Mouse (Mus musculus) erythroblast, adult 5-6 weeks (primary cell): Measurements from ENCODE around the gene Vmn1r217. TPM values are rescaled to one million over a fixed set of nuclear protein-coding genes. Genes with fewer than 3 reads are reported as not detected.
"Not testable (repeated sequence)": the region's sequence is repeated elsewhere in the genome, so short reads cannot be mapped to it uniquely, and the experiment has no call there.

Experiments used
- ATAC-seq: replicated peaks from 2 replicates; pipeline ENCODE4 v1.8.0; 2016; ENCODE audit warnings: moderate number of reproducible peaks, mild to moderate bottlenecking, moderate TSS enrichment, inconsistent platforms; ENCODE audit not compliant: poor library complexity, low FRiP score, severe bottlenecking
- total RNA-seq, 2 experiments: library from RNA; stranded (forward) in 1 of 2; stranded (reverse) in 1 of 2; fragments of 150-400 nt in 1 of 2; fragments of 200-764, 138-1000 nt in 1 of 2; gene quantifications; 2 replicates each; pipeline versions ENCODE4 v1.2.3 to v1.2.4; 2015 to 2017; ENCODE audit warnings: low replicate concordance in 2 of 2

The Vmn1r217 gene
- not detected in 2 replicates for total RNA-seq (2015; ENCODE audit: low replicate concordance)
- total RNA-seq (2017; ENCODE audit: low replicate concordance): under 0.01 and 0.09 TPM in 2 replicates

- not testable (repeated sequence) for ATAC-seq
Observed at GRCm38 (mm10) chr13:23118126-23118525, at the start of gene Vmn1r217. TSS of gene Vmn1r217 (minus strand) at chr13:23118226.

- not testable (repeated sequence) for ATAC-seq
Observed at GRCm38 (mm10) chr13:23166471-23166870, 48.4 kb upstream of the Vmn1r217 start.

DNA sequence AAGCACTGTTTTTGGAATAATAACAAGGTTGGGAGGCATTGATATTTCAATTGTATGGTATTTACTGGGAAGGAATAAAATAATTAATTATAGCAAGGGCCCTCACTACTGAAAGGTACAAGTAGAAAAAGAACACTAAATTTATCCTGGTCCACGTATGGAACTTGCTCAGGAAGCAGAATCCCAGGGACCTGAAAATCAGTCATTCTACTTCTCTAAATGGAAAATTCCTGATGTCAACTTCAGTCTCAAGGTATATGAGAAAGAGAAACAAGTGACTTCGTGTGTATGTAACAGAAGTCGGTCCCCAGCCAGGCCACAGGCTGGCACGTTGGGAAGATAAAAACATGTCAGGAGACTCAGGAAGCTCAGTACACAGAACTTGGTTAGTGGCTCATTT is 41.0 kb upstream of the Vmn1r217 start, which contains the start of gene Vmn1r219:
Vmn1r219 (plus strand) TSS at position 301 of the 400 bp plus-strand sequence.
- ATAC-seq: no peak

GRCm38 (mm10) chr13:23157848-23158247 is 39.8 kb upstream of the Vmn1r217 start:
- ATAC-seq: no peak

DNA sequence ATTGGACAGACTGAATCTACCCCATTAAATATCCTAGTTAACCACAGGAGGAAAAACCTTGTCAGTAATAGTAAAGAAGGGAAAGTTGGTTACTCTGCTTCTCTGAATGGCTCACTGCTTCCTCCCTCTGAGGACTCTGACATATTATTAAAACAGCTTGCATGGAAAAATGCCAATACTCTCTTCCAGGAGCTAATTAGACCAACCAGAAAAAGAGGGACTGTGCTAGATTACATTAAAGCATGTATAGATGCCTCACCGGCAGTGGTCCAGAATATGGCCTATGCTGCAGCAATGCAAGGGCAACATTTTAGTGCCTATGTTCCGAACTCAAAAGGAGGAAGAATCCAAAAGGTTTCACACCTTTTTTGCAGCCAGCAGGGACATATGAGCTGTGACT is 20.9 kb upstream of the Vmn1r217 start:
- no peak for ATAC-seq

- no peak for ATAC-seq
Observed at GRCm38 (mm10) chr13:23133501-23133900, 15.5 kb upstream of the Vmn1r217 start.

DNA sequence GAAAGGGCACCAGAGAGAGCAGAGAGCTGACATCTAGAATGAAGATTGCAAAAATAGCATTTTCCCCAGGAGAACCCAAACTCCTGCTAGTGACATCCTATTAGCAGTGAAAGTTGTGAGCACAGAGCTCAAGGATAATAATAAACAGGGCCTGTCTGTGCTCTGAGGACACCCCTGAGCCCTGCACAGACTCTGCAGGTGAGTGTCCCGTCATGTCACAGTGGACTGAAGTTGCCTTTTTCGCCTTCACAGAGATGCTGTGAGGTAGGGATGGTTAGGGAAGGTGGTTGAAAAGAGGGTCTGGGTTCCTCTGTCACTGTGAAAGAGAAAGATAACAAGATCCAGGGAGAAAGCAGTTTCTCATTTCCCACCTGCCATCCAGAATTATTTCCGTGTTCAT is 15.1 kb upstream of the Vmn1r217 start, which contains the start of gene Vmn1r218:
Vmn1r218 (plus strand) TSS at position 57 of the 400 bp plus-strand sequence.
- no peak for ATAC-seq

- no peak for ATAC-seq
Observed at GRCm38 (mm10) chr13:23120611-23121010, 2.6 kb upstream of the Vmn1r217 start.

DNA sequence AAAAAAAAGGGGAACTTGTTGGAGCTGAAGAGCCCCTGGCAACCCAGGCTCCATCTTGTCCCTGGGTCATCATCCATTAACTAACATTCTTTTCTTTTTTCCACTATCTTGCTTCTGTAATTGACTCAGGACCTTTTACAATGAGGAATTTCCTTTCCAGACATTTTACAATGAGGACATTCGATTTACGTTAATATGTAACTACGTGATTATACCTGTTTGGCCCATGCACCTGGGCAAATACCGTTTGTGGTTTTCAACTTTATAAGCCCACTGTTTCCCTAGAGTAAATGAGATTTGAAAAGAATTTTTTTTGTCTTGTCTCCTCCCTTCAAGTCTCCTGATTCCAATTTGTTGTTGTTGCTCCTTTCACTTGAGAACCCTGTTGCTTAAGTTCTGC is 23.6 kb downstream of the Vmn1r217 start:
- ATAC-seq: no peak

- no peak for ATAC-seq
Observed at GRCm38 (mm10) chr13:23069312-23069711, 48.7 kb downstream of the Vmn1r217 start.

GRCm38 (mm10) chr13:23067725-23068124 is 50.3 kb downstream of the Vmn1r217 start, which contains the start of gene Vmn1r215:
TSS of gene Vmn1r215 (plus strand) at chr13:23068025.
- no peak for ATAC-seq

DNA sequence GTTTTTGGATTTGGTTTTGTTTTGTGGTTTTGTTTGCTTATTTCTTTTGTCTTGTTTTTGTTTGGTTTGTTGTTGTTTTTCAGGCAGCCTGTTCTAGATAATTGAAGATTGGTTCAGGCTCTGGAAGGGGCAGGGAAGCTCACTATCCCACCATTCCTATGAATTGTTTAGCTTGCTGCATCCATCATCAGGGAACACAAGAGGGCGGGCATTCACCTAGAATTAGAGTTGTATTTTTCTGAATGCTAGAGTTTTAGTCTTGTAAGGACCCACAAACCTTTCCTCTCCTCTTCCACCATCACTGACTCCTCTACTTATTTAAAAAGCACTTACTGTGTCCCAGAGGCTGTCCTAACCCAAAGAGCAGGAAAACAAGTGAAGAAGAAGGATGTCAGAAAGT is 60.2 kb downstream of the Vmn1r217 start:
- ATAC-seq: no peak

Other genes with a start within 250 kb of the Vmn1r217 start
- gene Vmn1r212, start 234.0 kb downstream of the Vmn1r217 start, total RNA-seq (2015; ENCODE audit: low replicate concordance): not detected in 2 replicates
- gene Vmn1r212, start 234.0 kb downstream of the Vmn1r217 start, total RNA-seq (2017; ENCODE audit: low replicate concordance): not detected in 2 replicates
- not detected in 2 replicates for gene Vmn1r213, start 110.6 kb downstream of the Vmn1r217 start, total RNA-seq (2015; ENCODE audit: low replicate concordance)
- gene Vmn1r213, start 110.6 kb downstream of the Vmn1r217 start, total RNA-seq (2017; ENCODE audit: low replicate concordance): 0.70 TPM in 1 of 2 replicates, not detected in the other
- gene Vmn1r214, start 87.8 kb downstream of the Vmn1r217 start, total RNA-seq (2015; ENCODE audit: low replicate concordance): not detected in 2 replicates
- not detected in 2 replicates for gene Vmn1r214, start 87.8 kb downstream of the Vmn1r217 start, total RNA-seq (2017; ENCODE audit: low replicate concordance)
- gene Vmn1r215, start 50.2 kb downstream of the Vmn1r217 start, total RNA-seq (2015; ENCODE audit: low replicate concordance): not detected in 2 replicates
- gene Vmn1r215, start 50.2 kb downstream of the Vmn1r217 start, total RNA-seq (2017; ENCODE audit: low replicate concordance): not detected in 2 replicates
- not detected in 2 replicates for gene Vmn1r218, start 14.9 kb upstream of the Vmn1r217 start, total RNA-seq (2015; ENCODE audit: low replicate concordance)
- gene Vmn1r218, start 14.9 kb upstream of the Vmn1r217 start, total RNA-seq (2017; ENCODE audit: low replicate concordance): 0.14 TPM in 1 of 2 replicates, not detected in the other
- not detected in 2 replicates for gene Vmn1r219, start 41.1 kb upstream of the Vmn1r217 start, total RNA-seq (2015; ENCODE audit: low replicate concordance)
- gene Vmn1r219, start 41.1 kb upstream of the Vmn1r217 start, total RNA-seq (2017; ENCODE audit: low replicate concordance): 0.09 TPM in 1 of 2 replicates, not detected in the other
- gene Vmn1r220, start 69.7 kb upstream of the Vmn1r217 start, total RNA-seq (2015; ENCODE audit: low replicate concordance): not detected in 2 replicates
- gene Vmn1r220, start 69.7 kb upstream of the Vmn1r217 start, total RNA-seq (2017; ENCODE audit: low replicate concordance): not detected in 2 replicates
- not detected in 2 replicates for gene Vmn1r221, start 95.9 kb upstream of the Vmn1r217 start, total RNA-seq (2015; ENCODE audit: low replicate concordance)
- gene Vmn1r221, start 95.9 kb upstream of the Vmn1r217 start, total RNA-seq (2017; ENCODE audit: low replicate concordance): not detected in 2 replicates
- gene Vmn1r222, start 117.7 kb upstream of the Vmn1r217 start, total RNA-seq (2015; ENCODE audit: low replicate concordance): not detected in 2 replicates
- gene Vmn1r222, start 117.7 kb upstream of the Vmn1r217 start, total RNA-seq (2017; ENCODE audit: low replicate concordance): not detected in 2 replicates
- gene Vmn1r223, start 128.9 kb upstream of the Vmn1r217 start, total RNA-seq (2015; ENCODE audit: low replicate concordance): not detected in 2 replicates
- not detected in 2 replicates for gene Vmn1r223, start 128.9 kb upstream of the Vmn1r217 start, total RNA-seq (2017; ENCODE audit: low replicate concordance)